Mouse (Mus musculus): Measurements from ENCODE around the gene Acvr1b. TPM values are rescaled to one million over a fixed set of nuclear protein-coding genes. Genes with fewer than 3 reads are reported as not detected.
A peak's percentile ranks its signal among the peaks of the same experiment; 100 is the strongest.

Acvr1b gene
- polyA plus RNA-seq, 1 experiment from 2014 or later = 12.6 TPM

DNA sequence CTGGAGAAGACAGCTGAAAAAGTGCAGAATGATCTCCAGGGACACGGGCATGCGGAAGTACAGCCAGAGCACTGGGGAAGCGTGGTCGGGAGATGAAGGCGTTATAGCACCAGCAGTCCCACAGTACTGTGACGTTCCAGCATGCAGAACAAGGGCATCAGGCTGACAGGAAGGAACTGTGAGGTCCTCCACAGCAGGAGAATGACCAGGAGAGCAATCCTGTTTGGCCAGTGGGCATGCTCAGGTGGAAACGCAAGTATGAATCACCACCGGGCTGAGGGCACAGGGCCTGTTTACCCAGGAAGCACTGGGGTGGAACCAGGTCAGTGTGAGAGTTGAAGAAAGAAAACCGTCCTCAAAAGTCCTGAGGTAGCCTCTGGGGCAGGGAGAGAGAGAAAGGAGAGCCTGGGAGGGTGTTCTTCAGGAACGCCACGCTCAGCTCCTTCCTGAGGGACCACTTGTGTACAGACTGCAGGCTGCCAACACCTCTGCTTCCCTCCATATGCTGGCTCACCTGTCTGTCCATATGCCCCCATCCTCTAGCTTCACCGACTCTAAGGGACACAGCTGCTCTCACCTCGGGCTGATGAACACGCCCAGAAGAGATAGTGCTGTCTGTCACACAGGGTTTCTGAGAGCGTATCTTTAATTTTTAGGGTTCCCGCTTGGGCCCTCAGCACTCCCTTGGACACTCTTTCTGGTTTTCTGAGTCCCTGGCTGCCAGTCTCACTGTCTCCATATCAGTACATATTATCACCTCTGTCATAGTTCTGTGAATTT lies 8.0 kb upstream of the Acvr1b start:
- Histone ChIP-seq H3K36me3 (ENCODE audit: control insufficient read depth, insufficient read depth, low read length) (no peaks in the 10 kb centered on the region), H3K4me1 (replicated peaks; ENCODE audit: control insufficient read depth, insufficient read depth, low read length) (peaks cover 28% of the 10 kb centered on the region), H3K4me2 (ENCODE audit: low read length) (no peak overlapping the region), H3K9ac (ENCODE audit: low read length) (no peak overlapping the region), H3K27me3 (replicated peaks; ENCODE audit: control insufficient read depth, insufficient read depth, low read length) (no peaks in the 10 kb centered on the region), H3K9me3 (ENCODE audit: control insufficient read depth, low read length) (no peaks in the 10 kb centered on the region), H3K4me3 (ENCODE audit: low read depth, low read length) (no peak overlapping the region), H3K27ac (ENCODE audit: low read depth) (no peak overlapping the region)
- no peak for DNase-seq (ENCODE audit: low spot score)
- 58% methylated on average over 16 of the region's 16 CpGs for WGBS
- ATAC-seq (replicated peaks; ENCODE audit: low FRiP score, low TSS enrichment, low read depth) = no peak

DNA sequence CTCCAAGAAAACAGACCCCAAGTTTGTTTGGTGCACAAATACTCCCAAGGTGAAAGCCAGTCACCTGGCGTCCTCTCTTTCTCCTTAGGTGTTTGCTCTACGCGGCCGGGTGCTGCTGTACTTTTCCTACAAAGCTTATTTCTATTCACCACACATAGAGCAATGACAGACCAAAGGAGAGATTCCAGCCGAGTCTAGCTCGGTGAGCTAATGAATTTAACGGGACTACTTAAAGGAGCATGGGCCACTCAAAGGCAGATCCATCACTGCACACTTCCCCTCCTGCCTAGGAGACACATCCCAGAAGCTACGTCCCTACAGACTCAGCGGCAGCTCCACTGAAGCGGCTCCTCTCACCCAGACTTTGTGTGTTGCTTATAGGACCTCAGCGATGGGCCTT lies 6.3 kb upstream of the Acvr1b start:
- H3K4me1 ChIP-seq (replicated peaks; ENCODE audit: control insufficient read depth, insufficient read depth, low read length) = peaks cover 24% of the 10 kb centered on the region
- DNase-seq (ENCODE audit: low spot score) = no peak
- H3K9me3 ChIP-seq (ENCODE audit: control insufficient read depth, low read length) = no peaks in the 10 kb centered on the region
- H3K27ac ChIP-seq (ENCODE audit: low read depth) = no peak overlapping the region
- no peak overlapping the region for H3K9ac ChIP-seq (ENCODE audit: low read length)
- 45% methylated on average over 11 of the region's 11 CpGs for WGBS
- H3K4me3 ChIP-seq (ENCODE audit: low read depth, low read length) = no peak overlapping the region
- no peaks in the 10 kb centered on the region for H3K27me3 ChIP-seq (replicated peaks; ENCODE audit: control insufficient read depth, insufficient read depth, low read length)
- no peak for ATAC-seq (replicated peaks; ENCODE audit: low FRiP score, low TSS enrichment, low read depth)
- 0 out of 2 replicates have a peak overlapping the region, but pooled peaks have one; percentile 11 for H3K4me2 ChIP-seq (ENCODE audit: low read length)
- H3K36me3 ChIP-seq (ENCODE audit: control insufficient read depth, insufficient read depth, low read length) = no peaks in the 10 kb centered on the region

DNA sequence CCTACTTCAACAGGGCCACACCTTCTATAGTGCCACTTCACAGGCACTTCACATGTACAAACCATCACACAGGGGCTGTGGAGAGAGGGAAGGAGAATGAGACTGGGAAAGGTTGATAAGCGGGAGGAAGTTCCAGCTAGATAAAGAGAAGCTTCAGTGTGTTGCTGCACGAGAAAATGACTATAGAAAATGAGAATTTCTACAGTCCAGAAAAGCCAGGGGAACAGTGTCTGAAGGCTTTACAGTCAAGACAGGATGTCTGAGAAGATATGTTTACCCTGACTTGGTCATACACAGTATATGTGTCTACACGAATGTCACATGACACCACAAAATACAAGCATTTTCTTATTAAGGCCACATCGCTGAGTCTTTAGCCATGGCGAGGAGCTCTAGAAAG lies 4.0 kb upstream of the Acvr1b start:
- Histone ChIP-seq H3K27me3 (replicated peaks; ENCODE audit: control insufficient read depth, insufficient read depth, low read length) (no peaks in the 10 kb centered on the region), H3K27ac (ENCODE audit: low read depth) (no peak overlapping the region), H3K4me3 (ENCODE audit: low read depth, low read length) (no peak overlapping the region), H3K9ac (ENCODE audit: low read length) (no peak overlapping the region), H3K4me1 (replicated peaks; ENCODE audit: control insufficient read depth, insufficient read depth, low read length) (peaks cover 5% of the 10 kb centered on the region; the same call in 1 of the 2 replicates), H3K36me3 (ENCODE audit: control insufficient read depth, insufficient read depth, low read length) (no peaks in the 10 kb centered on the region), H3K4me2 (ENCODE audit: low read length) (no peak overlapping the region), H3K9me3 (ENCODE audit: control insufficient read depth, low read length) (no peaks in the 10 kb centered on the region)
- ATAC-seq (replicated peaks; ENCODE audit: low FRiP score, low TSS enrichment, low read depth) (no peak), DNase-seq (ENCODE audit: low spot score) (no peak)
- WGBS = 89% methylated on average over 5 of the region's 5 CpGs

DNA sequence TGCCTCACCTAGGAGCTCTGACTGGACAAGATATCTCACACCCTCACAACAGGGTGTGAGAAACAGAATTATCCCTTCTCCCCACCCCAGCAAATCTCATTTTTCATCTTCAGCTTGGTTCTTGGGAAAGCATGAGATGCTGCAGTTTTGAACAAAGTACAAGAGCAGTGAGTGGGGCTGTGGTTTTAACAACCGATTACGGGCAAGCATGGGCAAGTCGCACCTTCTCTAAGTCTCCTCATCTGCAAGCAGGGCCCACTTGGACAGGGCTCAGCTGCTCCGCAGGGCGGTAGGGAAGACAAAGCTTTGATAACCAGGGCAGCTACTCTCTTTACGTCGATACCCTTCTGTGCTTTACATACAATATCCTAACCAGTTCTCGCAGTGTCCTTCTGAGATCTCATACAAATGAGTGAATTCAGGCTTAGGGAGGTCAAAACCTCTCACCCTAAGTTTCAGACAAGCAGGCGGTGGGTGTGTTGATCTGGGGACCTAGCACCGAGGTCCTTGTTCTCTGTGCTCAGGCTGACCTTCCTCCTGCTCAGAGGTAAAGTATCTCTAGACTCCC lies 3.4 kb upstream of the Acvr1b start:
- DNase-seq (ENCODE audit: low spot score) (no peak), ATAC-seq (replicated peaks; ENCODE audit: low FRiP score, low TSS enrichment, low read depth) (no peak)
- Histone ChIP-seq H3K9ac (ENCODE audit: low read length) (no peak overlapping the region), H3K27ac (ENCODE audit: low read depth) (no peak overlapping the region), H3K4me1 (replicated peaks; ENCODE audit: control insufficient read depth, insufficient read depth, low read length) (peaks cover 10% of the 10 kb centered on the region; the same call in 1 of the 2 replicates), H3K9me3 (ENCODE audit: control insufficient read depth, low read length) (no peaks in the 10 kb centered on the region), H3K27me3 (replicated peaks; ENCODE audit: control insufficient read depth, insufficient read depth, low read length) (no peaks in the 10 kb centered on the region), H3K4me3 (ENCODE audit: low read depth, low read length) (no peak overlapping the region), H3K4me2 (ENCODE audit: low read length) (no peak overlapping the region), H3K36me3 (ENCODE audit: control insufficient read depth, insufficient read depth, low read length) (no peaks in the 10 kb centered on the region)
- 81% methylated on average over 10 of the region's 10 CpGs for WGBS

DNA sequence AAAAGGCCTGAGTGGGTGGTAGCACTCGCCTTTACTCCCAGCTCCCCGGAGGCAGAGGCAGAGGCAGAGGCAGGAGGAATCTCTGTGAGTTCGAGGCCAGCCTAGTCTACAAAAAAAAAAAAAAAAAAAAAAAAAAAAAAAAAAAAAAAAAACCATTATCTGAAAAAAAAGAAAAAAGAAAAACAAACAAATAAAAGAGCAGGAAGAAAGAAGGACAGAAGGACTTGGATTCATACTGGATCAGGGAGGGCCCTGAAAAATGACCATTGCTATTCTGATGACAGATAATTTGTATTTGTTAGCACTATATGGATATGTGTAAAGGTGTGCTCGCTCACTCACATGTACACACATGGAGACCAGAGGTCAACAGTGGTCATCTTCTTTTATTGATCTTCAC lies 2.6 kb upstream of the Acvr1b start:
- Histone ChIP-seq H3K9ac (ENCODE audit: low read length) (no peak overlapping the region), H3K27ac (ENCODE audit: low read depth) (no peak overlapping the region), H3K9me3 (ENCODE audit: control insufficient read depth, low read length) (no peaks in the 10 kb centered on the region), H3K4me1 (replicated peaks; ENCODE audit: control insufficient read depth, insufficient read depth, low read length) (peaks cover 14% of the 10 kb centered on the region; the same call in 1 of the 2 replicates), H3K4me3 (ENCODE audit: low read depth, low read length) (no peak overlapping the region), H3K27me3 (replicated peaks; ENCODE audit: control insufficient read depth, insufficient read depth, low read length) (no peaks in the 10 kb centered on the region), H3K4me2 (ENCODE audit: low read length) (no peak overlapping the region), H3K36me3 (ENCODE audit: control insufficient read depth, insufficient read depth, low read length) (no peaks in the 10 kb centered on the region)
- WGBS = 76% methylated on average over 4 of the region's 4 CpGs
- DNase-seq (ENCODE audit: low spot score) (no peak), ATAC-seq (replicated peaks; ENCODE audit: low FRiP score, low TSS enrichment, low read depth) (no peak)

DNA sequence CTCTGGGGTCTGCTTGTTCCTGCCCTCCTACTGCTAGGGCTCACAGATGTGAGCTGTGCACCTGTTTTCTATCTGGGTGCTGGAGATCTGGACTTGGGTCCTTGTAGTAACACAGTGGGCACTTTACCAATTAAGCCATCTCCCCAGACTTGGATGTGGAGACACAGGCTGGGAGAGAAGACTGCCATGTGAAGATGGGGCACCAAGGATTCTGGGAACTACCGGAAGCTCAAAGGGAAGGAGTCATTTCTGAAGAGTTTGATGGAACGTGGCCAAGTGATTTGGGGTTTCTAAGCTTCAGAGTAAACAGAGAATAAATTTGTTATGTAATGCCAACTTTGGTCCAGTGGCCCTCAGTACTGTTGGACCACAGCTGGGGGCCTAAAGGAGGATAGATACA lies 1.9 kb upstream of the Acvr1b start:
- H3K9ac ChIP-seq (ENCODE audit: low read length) = no peak overlapping the region
- no peak overlapping the region for H3K4me2 ChIP-seq (ENCODE audit: low read length)
- WGBS = 77% methylated on average over 2 of the region's 2 CpGs
- no peak for DNase-seq (ENCODE audit: low spot score)
- H3K4me3 ChIP-seq (ENCODE audit: low read depth, low read length) = no peak overlapping the region
- H3K4me1 ChIP-seq (replicated peaks; ENCODE audit: control insufficient read depth, insufficient read depth, low read length) = peaks cover 19% of the 10 kb centered on the region
- H3K36me3 ChIP-seq (ENCODE audit: control insufficient read depth, insufficient read depth, low read length) = no peaks in the 10 kb centered on the region
- ATAC-seq (replicated peaks; ENCODE audit: low FRiP score, low TSS enrichment, low read depth) = no peak
- H3K9me3 ChIP-seq (ENCODE audit: control insufficient read depth, low read length) = no peaks in the 10 kb centered on the region
- H3K27me3 ChIP-seq (replicated peaks; ENCODE audit: control insufficient read depth, insufficient read depth, low read length) = no peaks in the 10 kb centered on the region
- H3K27ac ChIP-seq (ENCODE audit: low read depth) = no peak overlapping the region

DNA sequence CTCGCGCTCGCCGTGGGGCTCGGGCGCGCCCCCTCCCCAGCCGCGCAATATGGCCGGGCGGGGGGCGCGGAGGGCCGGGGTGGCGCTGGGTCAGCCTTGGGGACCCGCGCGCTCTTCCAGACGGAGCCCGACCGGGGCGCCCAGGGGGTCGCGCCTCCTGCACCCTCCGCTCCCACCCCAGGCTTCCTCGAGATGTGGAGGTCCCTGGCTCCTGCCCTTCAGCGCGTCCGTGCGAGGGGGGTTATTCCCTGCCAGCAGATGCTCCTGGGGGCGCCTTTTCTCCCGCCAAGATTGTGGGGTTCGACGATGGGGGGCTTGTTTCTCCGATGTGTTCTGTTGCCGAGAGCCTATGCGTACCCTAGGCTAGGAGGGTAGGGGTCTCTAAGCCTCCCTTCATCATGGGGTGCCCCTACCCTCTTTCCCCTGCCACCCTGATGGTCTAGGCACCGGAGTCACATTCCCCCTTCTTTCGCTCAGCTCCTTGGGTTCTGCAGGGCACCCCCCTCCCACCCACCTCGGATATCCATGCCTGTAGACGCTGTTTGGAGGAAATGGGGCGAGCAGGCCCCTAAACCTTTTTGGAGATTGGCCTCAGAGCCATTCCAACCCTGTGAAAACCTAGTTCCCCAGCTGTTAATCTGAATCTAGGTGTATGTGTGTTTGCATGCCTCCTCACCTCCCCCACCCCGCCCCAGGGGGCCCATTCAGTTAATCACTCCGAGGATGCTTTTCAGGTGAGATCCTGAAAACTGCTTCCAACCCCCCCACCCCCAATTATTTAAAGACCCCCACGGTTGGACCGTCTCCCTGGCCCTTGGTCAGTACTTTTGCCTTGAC lies 645 bp downstream of the Acvr1b start:
- ATAC-seq (replicated peaks; ENCODE audit: low FRiP score, low TSS enrichment, low read depth) (peak; percentile 37), DNase-seq (ENCODE audit: low spot score) (no peak)
- Histone ChIP-seq H3K9me3 (ENCODE audit: control insufficient read depth, low read length) (no peaks in the 10 kb centered on the region), H3K36me3 (ENCODE audit: control insufficient read depth, insufficient read depth, low read length) (no peaks in the 10 kb centered on the region), H3K27ac (ENCODE audit: low read depth) (peak overlapping the region; percentile 82), H3K27me3 (replicated peaks; ENCODE audit: control insufficient read depth, insufficient read depth, low read length) (no peaks in the 10 kb centered on the region), H3K4me3 (ENCODE audit: low read depth, low read length) (peak overlapping the region; percentile 82), H3K4me1 (replicated peaks; ENCODE audit: control insufficient read depth, insufficient read depth, low read length) (peaks cover 33% of the 10 kb centered on the region), H3K4me2 (ENCODE audit: low read length) (peak overlapping the region; percentile 84), H3K9ac (ENCODE audit: low read length) (peak overlapping the region; percentile 96)
- 1% methylated on average over 28 of the region's 46 CpGs for WGBS

DNA sequence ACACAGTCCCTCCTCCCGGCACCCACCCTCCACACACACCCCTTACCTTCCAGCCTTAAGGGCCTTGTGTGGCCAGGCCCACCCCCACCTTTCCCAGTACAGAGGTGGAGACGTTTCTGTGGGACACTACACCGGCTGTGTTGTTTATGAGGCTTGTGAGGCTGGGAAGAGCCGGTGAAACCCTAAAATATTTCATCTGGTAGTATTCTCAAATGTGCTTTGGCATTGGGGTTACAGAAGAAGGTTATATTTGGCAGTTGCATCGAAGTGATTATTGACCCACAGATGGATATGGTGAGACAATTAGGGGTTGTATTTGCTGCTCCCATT lies 1.2 kb downstream of the Acvr1b start:
- 4% methylated on average over 5 of the region's 5 CpGs for WGBS
- H3K27ac ChIP-seq (ENCODE audit: low read depth) = no peak overlapping the region; the same call in 1 of the 2 replicates
- peak overlapping the region; percentile 96 for H3K9ac ChIP-seq (ENCODE audit: low read length)
- no peaks in the 10 kb centered on the region for H3K27me3 ChIP-seq (replicated peaks; ENCODE audit: control insufficient read depth, insufficient read depth, low read length)
- peak overlapping the region; percentile 84 for H3K4me2 ChIP-seq (ENCODE audit: low read length)
- H3K4me3 ChIP-seq (ENCODE audit: low read depth, low read length) = peak overlapping the region; percentile 82
- H3K36me3 ChIP-seq (ENCODE audit: control insufficient read depth, insufficient read depth, low read length) = no peaks in the 10 kb centered on the region
- no peaks in the 10 kb centered on the region for H3K9me3 ChIP-seq (ENCODE audit: control insufficient read depth, low read length)
- H3K4me1 ChIP-seq (replicated peaks; ENCODE audit: control insufficient read depth, insufficient read depth, low read length) = peaks cover 39% of the 10 kb centered on the region
- no peak for ATAC-seq (replicated peaks; ENCODE audit: low FRiP score, low TSS enrichment, low read depth)
- DNase-seq (ENCODE audit: low spot score) = no peak

Measured in intestine, embryonic 14.5 days (tissue).